Mouse (Mus musculus): ENCODE measurements at regions not wholly inside any gene's neighbourhood (a gene's known extent, or its start where the extent isn't known, plus 50 kb on each side); places are given as distances from the start of the nearest gene placed in this dataset.

DNA sequence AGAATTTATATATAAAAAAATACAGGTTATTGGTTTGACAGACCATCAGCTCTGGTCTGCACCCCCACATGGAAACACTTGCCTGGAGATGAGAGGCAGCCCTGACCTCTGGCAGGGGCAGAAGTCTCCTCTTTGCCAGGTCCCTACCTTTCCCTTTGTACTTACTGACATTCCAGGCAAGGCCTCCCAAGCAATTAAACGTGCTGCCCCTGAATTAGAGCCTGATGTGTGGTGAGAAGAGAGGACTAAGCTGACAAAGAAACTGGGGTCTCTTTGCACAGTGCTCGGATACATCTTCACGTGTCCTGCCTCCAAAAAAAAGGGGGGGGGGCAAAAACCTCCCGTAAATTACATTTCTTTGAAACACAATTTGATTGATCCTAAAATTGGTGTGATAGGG is 175.5 kb downstream of the Gas1 start:
- 15% methylated on average over 4 of the region's 4 CpGs for whole genome bisulfite sequencing
- H3K27me3 ChIP-seq (replicated peaks; ENCODE audit: control insufficient read depth, insufficient read depth, low read length), result no peaks in the 10 kb centered on the region
- H3K9me3 ChIP-seq (replicated peaks; ENCODE audit: control insufficient read depth, low read length), result no peaks in the 10 kb centered on the region
- H3K36me3 ChIP-seq (ENCODE audit: control insufficient read depth, insufficient read depth, low read length), result no peaks in the 10 kb centered on the region
- H3K4me2 ChIP-seq (ENCODE audit: low read length), result no peak overlapping the region
- no peak for ATAC-seq
- H3K4me1 ChIP-seq (ENCODE audit: control insufficient read depth, insufficient read depth, low read length), result peaks cover 13% of the 10 kb centered on the region
- no peak overlapping the region for H3K4me3 ChIP-seq (ENCODE audit: low read depth, low read length)
- no peak overlapping the region; the same call in 1 of the 2 replicates for H3K27ac ChIP-seq (ENCODE audit: low read depth, low read length)
- H3K9ac ChIP-seq (ENCODE audit: low read length), result no peak overlapping the region
- no peak for DNase-seq (ENCODE audit: low spot score)

DNA sequence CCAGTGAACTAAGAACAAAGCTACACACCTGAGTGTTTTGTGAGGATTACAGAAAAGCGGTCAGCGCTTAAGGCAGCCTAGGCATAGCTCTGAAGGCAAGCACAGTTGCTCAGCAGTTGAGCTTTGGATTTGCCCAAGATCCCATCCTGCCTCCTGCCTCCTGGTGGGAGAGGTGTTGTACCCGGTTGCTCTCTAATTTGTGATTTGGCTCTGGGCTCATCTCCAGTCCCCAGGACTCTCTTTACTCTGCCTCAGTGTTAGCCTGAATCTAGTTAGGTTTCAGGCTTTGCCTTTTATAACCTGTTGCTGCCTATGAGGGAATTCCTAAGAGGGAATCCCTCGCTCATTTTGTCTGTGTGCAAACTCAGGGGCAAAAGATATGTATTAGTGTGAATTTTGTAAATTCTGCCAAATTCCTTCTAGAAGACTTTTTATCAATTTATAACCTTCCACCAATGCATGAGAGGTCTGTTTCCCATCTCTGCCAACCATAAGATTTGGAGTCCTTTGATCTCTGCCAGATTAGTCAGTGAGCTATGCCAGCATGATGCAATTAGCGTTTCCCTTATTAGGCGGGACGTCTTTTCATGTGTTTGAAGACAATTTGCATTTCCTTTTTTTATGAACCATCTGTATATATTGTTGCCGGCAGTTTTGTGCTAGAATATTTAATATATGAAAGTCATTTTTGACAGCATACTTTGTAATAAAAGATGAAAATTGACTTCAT is 176.4 kb downstream of the Gas1 start:
- Histone ChIP-seq H3K4me3 (ENCODE audit: low read depth, low read length) (no peak overlapping the region), H3K9me3 (replicated peaks; ENCODE audit: control insufficient read depth, low read length) (no peaks in the 10 kb centered on the region), H3K9ac (ENCODE audit: low read length) (no peak overlapping the region), H3K36me3 (ENCODE audit: control insufficient read depth, insufficient read depth, low read length) (no peaks in the 10 kb centered on the region), H3K4me1 (ENCODE audit: control insufficient read depth, insufficient read depth, low read length) (peaks cover 13% of the 10 kb centered on the region), H3K4me2 (ENCODE audit: low read length) (0 out of 2 replicates have a peak overlapping the region, but pooled peaks have one; percentile 14), H3K27me3 (replicated peaks; ENCODE audit: control insufficient read depth, insufficient read depth, low read length) (no peaks in the 10 kb centered on the region), H3K27ac (ENCODE audit: low read depth, low read length) (peak overlapping the region; percentile 21; the same call in 1 of the 2 replicates)
- 20% methylated on average over 8 of the region's 8 CpGs for WGBS
- DNase-seq (ENCODE audit: low spot score), result peak; percentile 92
- peak; percentile 85 for ATAC-seq

DNA sequence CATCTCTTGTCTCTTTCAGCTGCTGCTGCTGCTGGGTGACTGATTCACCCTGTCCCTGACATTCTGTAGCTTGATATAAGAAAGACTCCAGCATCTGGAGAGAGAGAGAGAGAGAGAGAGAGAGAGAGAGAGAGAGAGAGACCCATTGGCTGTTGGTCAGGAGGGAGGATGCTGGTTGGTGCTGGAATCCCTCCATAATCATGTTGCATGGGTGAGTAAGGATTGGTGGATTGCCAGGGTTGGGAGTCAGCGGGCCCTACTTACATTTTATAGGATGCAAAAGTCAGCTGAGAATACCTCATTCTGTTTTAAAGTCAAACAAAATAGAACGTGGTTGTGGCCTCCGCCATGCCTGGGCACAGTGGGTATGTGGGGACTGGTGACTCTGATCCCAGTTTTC is 174.5 kb upstream of the Tut7 start:
- ATAC-seq (no peak), DNase-seq (ENCODE audit: low spot score) (no peak)
- H3K27me3 ChIP-seq (replicated peaks; ENCODE audit: control insufficient read depth, insufficient read depth, low read length), result no peaks in the 10 kb centered on the region
- H3K4me2 ChIP-seq (ENCODE audit: low read length), result no peak overlapping the region
- H3K4me1 ChIP-seq (ENCODE audit: control insufficient read depth, insufficient read depth, low read length), result peaks cover 14% of the 10 kb centered on the region
- no peak overlapping the region for H3K27ac ChIP-seq (ENCODE audit: low read depth, low read length)
- 93% methylated on average over 3 of the region's 3 CpGs for WGBS
- no peaks in the 10 kb centered on the region for H3K36me3 ChIP-seq (ENCODE audit: control insufficient read depth, insufficient read depth, low read length)
- H3K9me3 ChIP-seq (replicated peaks; ENCODE audit: control insufficient read depth, low read length), result no peaks in the 10 kb centered on the region
- H3K4me3 ChIP-seq (ENCODE audit: low read depth, low read length), result no peak overlapping the region
- no peak overlapping the region for H3K9ac ChIP-seq (ENCODE audit: low read length)

DNA sequence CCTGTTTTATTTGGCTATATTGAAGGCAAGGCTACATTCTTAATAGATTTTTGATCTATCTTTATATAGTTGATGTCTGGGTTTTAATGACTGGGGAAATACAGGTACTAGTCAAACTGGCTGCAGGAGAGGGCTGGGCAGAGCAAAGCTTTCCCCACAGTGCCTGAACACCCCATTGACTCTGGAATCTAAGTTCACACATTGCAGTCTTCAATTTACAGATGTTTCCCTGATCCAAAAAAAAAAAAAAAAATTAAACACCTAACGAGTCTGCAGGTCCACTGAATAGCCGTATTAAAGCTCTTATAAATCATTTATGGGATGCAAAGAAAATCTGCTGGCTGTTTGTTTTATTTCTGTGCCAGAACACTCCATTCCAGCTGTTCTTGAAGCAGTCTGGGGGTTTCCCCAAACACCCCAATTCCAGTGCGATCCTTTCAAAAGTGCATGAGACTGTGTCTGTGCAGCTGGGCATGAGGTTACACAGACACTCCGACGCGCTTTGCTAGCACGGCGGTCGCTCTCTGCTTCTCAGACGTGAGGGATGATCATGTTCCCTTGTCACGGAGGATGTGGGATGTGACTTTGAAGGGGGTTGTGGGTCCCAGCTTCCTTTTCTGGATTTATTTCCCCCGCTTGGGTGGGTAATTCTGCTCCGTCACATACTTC is 173.3 kb upstream of the Tut7 start:
- no peaks in the 10 kb centered on the region for H3K27me3 ChIP-seq (replicated peaks; ENCODE audit: control insufficient read depth, insufficient read depth, low read length)
- no peak overlapping the region for H3K27ac ChIP-seq (ENCODE audit: low read depth, low read length)
- H3K9ac ChIP-seq (ENCODE audit: low read length), result no peak overlapping the region
- H3K36me3 ChIP-seq (ENCODE audit: control insufficient read depth, insufficient read depth, low read length), result no peaks in the 10 kb centered on the region
- H3K4me3 ChIP-seq (ENCODE audit: low read depth, low read length), result no peak overlapping the region
- DNase-seq (ENCODE audit: low spot score) (no peak), ATAC-seq (no peak)
- H3K4me1 ChIP-seq (ENCODE audit: control insufficient read depth, insufficient read depth, low read length), result peaks cover 17% of the 10 kb centered on the region
- H3K9me3 ChIP-seq (replicated peaks; ENCODE audit: control insufficient read depth, low read length), result no peaks in the 10 kb centered on the region
- H3K4me2 ChIP-seq (ENCODE audit: low read length), result no peak overlapping the region
- 74% methylated on average over 13 of the region's 13 CpGs for WGBS

DNA sequence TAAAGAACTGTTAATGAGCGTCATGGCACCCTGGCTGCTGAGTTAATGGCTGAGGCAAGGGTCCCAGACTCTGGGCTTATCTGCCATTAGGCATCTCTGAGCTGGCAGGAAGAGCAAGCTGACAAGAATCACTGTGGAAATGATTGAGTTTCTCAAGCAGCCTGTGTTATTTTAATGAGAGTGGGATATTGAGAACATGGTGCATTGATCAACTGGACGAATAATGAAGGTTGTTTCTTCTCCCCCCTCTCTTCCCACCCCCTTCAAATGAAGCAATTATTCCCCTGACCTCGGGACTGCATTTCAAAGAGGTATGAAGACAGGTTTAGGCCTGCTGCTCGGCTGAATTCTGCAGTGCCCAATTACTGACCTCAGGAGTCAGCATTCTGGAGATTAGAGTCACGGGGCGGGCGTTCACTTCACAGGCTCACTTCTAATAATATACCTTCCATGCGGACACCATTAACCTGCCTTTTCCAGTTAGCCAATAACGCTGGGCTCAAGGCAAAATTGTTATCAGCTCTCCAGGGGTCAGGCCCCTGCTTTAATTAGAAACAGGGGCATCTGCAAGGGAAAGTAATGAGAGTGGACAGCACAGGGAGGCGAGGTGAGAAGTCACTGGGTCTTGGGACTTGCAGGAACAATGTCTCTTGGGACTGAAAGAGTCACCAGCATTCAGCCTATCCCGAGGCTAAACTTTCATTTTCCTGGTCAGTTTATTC is 170.0 kb upstream of the Tut7 start:
- whole genome bisulfite sequencing, result 9% methylated on average over 11 of the region's 11 CpGs
- peak overlapping the region; percentile 52; the same call in 1 of the 2 replicates for H3K27ac ChIP-seq (ENCODE audit: low read depth, low read length)
- ATAC-seq, result peak; percentile 73
- no peak overlapping the region for H3K9ac ChIP-seq (ENCODE audit: low read length)
- no peaks in the 10 kb centered on the region for H3K9me3 ChIP-seq (replicated peaks; ENCODE audit: control insufficient read depth, low read length)
- DNase-seq (ENCODE audit: low spot score), result peak; percentile 83
- no peak overlapping the region for H3K4me2 ChIP-seq (ENCODE audit: low read length)
- peaks cover 18% of the 10 kb centered on the region; the same call in 1 of the 2 replicates for H3K4me1 ChIP-seq (ENCODE audit: control insufficient read depth, insufficient read depth, low read length)
- H3K4me3 ChIP-seq (ENCODE audit: low read depth, low read length), result no peak overlapping the region
- no peaks in the 10 kb centered on the region for H3K27me3 ChIP-seq (replicated peaks; ENCODE audit: control insufficient read depth, insufficient read depth, low read length)
- no peaks in the 10 kb centered on the region for H3K36me3 ChIP-seq (ENCODE audit: control insufficient read depth, insufficient read depth, low read length)

DNA sequence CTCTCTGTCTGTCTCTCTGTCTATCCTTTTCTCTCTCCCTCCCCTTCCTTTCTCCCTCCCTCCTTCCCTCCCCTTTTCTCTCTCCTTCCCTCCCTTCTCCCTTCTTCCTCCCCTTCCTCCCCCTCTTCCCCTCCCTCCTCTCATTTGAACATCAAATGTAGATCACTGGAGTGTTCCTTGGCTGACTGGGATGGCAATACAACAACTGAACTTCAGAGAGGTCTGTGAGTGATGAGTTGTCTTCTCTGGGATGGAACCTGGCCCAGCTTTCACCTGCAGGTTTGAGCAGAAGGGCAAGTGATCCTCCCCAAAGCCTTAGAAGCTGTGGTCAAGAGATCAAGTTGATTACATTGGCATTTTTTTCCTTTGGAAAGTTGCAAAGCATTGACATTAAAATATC is 169.4 kb upstream of the Tut7 start:
- no peak overlapping the region for H3K4me2 ChIP-seq (ENCODE audit: low read length)
- no peaks in the 10 kb centered on the region; the same call in 1 of the 2 replicates for H3K9me3 ChIP-seq (replicated peaks; ENCODE audit: control insufficient read depth, low read length)
- no peaks in the 10 kb centered on the region for H3K36me3 ChIP-seq (ENCODE audit: control insufficient read depth, insufficient read depth, low read length)
- no peak overlapping the region for H3K9ac ChIP-seq (ENCODE audit: low read length)
- no peak overlapping the region for H3K4me3 ChIP-seq (ENCODE audit: low read depth, low read length)
- no peaks in the 10 kb centered on the region for H3K27me3 ChIP-seq (replicated peaks; ENCODE audit: control insufficient read depth, insufficient read depth, low read length)
- H3K4me1 ChIP-seq (ENCODE audit: control insufficient read depth, insufficient read depth, low read length), result peaks cover 18% of the 10 kb centered on the region; the same call in 1 of the 2 replicates
- DNase-seq (ENCODE audit: low spot score) (peak; percentile 44), ATAC-seq (peak; percentile 52)
- peak overlapping the region; percentile 63; the same call in 1 of the 2 replicates for H3K27ac ChIP-seq (ENCODE audit: low read depth, low read length)

DNA sequence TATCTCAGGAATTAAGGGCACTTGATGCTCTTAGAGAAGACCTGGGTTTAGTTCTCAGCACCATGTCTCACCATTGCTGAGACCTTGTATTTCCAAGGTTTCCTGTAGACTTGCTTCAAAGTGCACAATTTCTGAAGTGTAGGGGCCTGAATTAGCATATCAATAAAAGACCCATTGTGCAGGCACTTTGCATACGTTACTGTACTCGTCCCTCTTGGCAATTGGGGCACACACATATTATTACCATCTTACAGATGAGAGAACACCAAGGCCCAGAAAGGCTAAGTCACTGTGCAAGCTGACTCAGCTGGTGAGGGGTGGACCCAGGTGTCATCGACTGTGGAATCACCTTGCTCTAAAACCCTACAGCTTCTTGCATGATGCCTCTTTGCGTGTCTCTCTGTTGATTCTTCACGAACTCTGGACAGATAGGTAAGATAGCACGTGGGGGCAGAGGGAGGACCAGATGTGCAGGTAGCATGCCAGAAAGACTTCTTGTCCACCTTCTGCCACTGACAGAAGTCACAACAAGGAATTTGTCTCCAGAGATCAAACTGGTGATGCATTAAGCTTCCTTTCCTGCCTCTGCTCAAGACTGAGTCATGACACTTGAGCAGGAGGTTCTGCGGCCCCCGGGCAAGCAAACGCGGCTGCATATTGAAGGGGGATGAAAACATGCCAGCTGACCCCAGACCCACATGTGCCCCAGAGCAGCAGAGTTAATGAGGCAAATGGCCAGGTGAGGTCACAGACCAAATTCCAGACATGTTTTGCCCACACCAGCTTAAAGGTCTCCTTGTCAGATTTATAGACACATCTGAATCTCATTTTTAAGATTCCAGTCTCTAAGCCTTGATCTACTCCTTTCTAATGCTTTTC is 167.7 kb upstream of the Tut7 start:
- Histone ChIP-seq H3K9ac (ENCODE audit: low read length) (no peak overlapping the region), H3K9me3 (replicated peaks; ENCODE audit: control insufficient read depth, low read length) (no peaks in the 10 kb centered on the region; the same call in 1 of the 2 replicates), H3K36me3 (ENCODE audit: control insufficient read depth, insufficient read depth, low read length) (no peaks in the 10 kb centered on the region), H3K4me3 (ENCODE audit: low read depth, low read length) (no peak overlapping the region), H3K27me3 (replicated peaks; ENCODE audit: control insufficient read depth, insufficient read depth, low read length) (no peaks in the 10 kb centered on the region), H3K4me2 (ENCODE audit: low read length) (no peak overlapping the region), H3K4me1 (ENCODE audit: control insufficient read depth, insufficient read depth, low read length) (peaks cover 18% of the 10 kb centered on the region; the same call in 1 of the 2 replicates), H3K27ac (ENCODE audit: low read depth, low read length) (no peak overlapping the region)
- peak; percentile 53 for ATAC-seq
- DNase-seq (ENCODE audit: low spot score), result no peak
- WGBS, result 48% methylated on average over 10 of the region's 10 CpGs

DNA sequence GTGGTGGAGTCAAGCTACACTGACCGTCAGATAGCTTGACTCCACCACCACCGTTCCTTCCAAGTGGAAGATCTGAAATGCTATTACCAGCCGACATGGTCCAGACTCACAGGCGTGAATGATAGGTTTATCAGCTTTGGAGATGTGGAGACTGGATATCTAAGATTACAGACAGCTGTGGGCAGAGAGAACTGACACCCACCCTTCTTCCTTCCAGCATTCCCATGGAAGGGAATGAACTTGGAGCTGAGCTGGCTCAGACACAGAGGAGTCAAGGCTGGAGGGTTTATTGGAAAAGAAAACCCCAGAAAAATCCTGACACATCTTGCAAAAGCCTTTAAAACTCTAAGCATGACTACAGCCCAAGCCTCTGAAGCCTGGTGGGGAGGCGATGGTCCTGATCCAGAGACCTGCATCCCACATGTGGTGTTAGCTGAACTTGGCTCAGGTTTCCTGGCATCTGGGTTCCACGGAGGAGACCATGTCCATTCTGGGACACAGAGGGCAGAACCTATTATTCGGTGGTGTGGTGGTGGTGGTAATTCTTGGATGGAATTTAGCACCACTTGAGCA is 165.5 kb upstream of the Tut7 start:
- no peaks in the 10 kb centered on the region for H3K36me3 ChIP-seq (ENCODE audit: control insufficient read depth, insufficient read depth, low read length)
- DNase-seq (ENCODE audit: low spot score) (no peak), ATAC-seq (no peak)
- H3K27ac ChIP-seq (ENCODE audit: low read depth, low read length), result no peak overlapping the region
- no peaks in the 10 kb centered on the region for H3K27me3 ChIP-seq (replicated peaks; ENCODE audit: control insufficient read depth, insufficient read depth, low read length)
- H3K4me1 ChIP-seq (ENCODE audit: control insufficient read depth, insufficient read depth, low read length), result peaks cover 18% of the 10 kb centered on the region; the same call in 1 of the 2 replicates
- H3K4me3 ChIP-seq (ENCODE audit: low read depth, low read length), result no peak overlapping the region
- H3K4me2 ChIP-seq (ENCODE audit: low read length), result no peak overlapping the region
- no peaks in the 10 kb centered on the region; the same call in 1 of the 2 replicates for H3K9me3 ChIP-seq (replicated peaks; ENCODE audit: control insufficient read depth, low read length)
- H3K9ac ChIP-seq (ENCODE audit: low read length), result no peak overlapping the region
- WGBS, result 85% methylated on average over 7 of the region's 7 CpGs
